Mouse (Mus musculus) heart, adult 18-20 months (tissue): Measurements from ENCODE around the gene Ccdc65. TPM values are rescaled to one million over a fixed set of nuclear protein-coding genes. Genes with fewer than 3 reads are reported as not detected.

Experiments used
- DNase-seq, 2 experiments: peaks; one replicate each; pipeline ENCODE4 v3.0.0; 2021 to 2022; ENCODE audit warnings: mixed read lengths in 1 of 2
- long read RNA-seq, 2 experiments: library from polyadenylated mRNA; stranded (forward); transcript quantifications; one replicate each; pipeline ENCODE4 v2.0.0; 2021
- total RNA-seq, 2 experiments: library from RNA; stranded (reverse); gene quantifications; 2 replicates each; pipeline ENCODE4 v1.2.3; 2021

Gene Ccdc65
- under 1 TPM; 0.67 to 0.72 TPM for total RNA-seq
- long read RNA-seq, experiment 1, result 0 reads
- long read RNA-seq, experiment 2, result 0 reads

DNA sequence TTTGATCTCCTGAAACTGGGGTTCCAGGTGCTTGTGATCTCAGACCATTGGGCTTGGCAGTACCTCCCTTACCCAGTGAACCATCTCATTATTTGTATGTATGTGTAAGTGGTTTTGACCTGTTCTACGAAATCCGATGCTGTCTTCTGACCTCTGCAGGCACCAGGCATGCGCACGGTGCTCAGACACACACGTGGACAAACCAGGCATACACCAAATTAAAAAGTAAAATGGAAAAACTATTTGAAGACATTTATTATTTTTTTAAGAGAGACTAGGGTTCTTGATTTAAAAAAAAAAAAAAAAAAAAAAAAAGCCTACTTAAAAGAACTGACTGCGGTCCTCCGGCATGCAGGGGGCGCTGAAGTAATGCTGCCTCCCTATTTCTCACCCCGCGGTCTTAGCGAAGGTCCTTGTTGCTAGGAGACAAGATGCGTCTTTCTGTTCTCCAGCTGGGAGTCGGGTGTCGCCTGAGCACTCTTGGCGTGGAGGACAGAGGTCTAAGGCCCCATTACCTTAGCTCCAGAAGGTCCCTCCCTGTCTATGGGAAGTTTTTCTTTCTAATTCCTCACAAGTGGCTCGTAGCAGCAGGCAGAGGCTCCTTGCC lies at the start of gene Ccdc65:
Gene Ccdc65, plus strand, starts transcription at position 442 of the 607 bp plus-strand sequence.
- peak; percentile 86 to 90 for DNase-seq

GRCm38 (mm10) chr15:98662198-98662566 lies 45.8 kb upstream of the Ccdc65 start:
- DNase-seq, result no peak

- DNase-seq, result peak; percentile 97 to 98
Observed at GRCm38 (mm10) chr15:98662567-98663545, 45.2 kb upstream of the Ccdc65 start, which contains the start of gene Ddx23. Gene Ddx23, minus strand, starts transcription at chr15:98662894.

DNA sequence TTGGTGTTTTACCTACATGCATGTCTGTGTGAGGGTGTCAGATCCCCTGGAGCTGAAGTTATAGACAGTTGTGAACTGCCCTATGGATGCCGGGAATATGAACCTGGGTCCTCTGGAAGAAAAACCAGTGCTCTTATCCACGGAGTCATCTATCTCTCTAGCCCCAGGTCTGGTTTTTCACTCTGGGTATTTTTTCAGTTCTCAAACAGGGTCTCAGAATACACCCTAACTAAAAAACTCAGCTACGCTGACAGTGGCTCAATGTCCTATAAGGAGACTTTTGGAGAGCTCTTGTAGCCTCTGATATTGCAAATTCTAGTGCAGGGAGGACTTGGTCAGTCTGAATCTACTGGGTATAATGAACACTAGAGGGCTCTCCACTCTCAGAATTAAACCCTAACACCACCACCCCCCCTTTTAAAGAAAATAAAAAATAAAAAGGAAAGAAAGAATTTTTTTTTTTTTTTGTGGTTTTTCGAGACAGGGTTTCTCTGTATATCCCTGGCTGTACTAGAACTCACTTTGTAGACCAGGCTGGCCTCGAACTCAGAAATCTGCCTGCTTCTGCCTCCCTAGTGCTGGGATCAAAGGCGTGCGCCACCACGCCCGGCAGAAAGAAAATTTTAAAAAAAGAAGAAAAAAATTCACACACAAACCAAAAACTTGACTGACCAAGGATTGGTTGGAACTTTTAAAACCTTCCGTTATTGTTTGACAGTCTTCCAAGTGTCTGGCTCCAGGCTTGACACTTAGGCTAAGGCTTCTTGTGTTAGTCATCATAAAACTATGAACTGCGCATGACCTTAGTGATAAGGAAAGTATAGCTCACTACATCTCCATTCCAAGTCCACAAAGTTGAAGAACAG lies 43.7 kb upstream of the Ccdc65 start:
- peak in 1 of 2 experiments; percentile 48 for DNase-seq

DNA sequence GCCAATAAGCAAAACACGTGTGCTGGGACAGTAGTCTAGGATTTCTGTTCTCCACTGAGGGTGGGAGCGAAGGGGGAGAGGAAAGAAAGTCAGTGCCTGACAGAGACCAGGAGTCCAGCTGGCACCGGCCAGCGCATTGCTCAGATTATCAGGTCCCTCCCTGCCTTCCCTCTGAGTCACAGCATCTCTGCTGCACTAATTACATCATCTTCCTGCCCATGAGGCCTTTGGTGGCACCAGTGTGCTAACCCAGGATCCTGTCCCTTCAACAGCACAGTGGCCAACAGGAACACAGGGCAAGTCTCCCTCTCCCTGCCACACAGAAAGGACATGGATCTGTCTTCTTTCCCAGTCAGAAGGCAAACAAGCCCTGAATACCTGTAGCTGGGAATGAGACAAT lies 35.4 kb upstream of the Ccdc65 start:
- peak; percentile 28 to 63 for DNase-seq

GRCm38 (mm10) chr15:98673732-98674131 lies 34.3 kb upstream of the Ccdc65 start:
- no peak for DNase-seq

GRCm38 (mm10) chr15:98674284-98674993 lies 33.6 kb upstream of the Ccdc65 start:
- DNase-seq, result no peak

- no peak for DNase-seq
Observed at GRCm38 (mm10) chr15:98674994-98675545, 32.9 kb upstream of the Ccdc65 start.

DNA sequence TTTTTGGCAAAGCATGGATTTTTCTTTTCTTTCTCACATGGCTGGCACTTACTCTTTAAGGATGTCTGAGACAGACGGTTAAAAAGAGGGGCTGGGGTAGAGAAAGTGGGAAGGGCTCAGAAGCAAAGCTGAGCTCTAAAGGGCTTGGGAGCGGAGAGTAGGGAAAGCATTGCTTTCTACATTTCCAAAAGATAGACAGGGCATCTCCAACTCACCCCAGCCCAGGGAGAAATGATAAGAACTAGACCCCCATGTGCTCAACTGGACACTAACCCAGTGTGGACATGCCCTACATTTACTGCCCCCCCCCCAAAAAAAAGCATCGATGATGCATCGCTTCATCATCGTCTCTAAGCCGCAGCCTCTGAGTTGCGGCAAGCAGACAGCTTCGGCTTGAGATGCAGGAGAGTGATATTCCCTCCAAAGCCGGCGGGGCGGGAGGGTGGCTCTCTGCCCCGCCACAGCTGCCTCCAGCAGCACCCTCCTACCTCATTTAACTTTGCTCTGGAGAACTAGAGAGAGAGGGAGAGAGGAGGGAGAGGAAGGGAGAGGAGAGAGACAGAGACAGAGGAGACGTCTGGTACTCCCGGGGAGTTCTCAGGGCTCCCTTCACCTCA lies 32.3 kb upstream of the Ccdc65 start:
- DNase-seq, result no peak

- peak in 1 of 2 experiments; percentile 29 for DNase-seq
Observed at GRCm38 (mm10) chr15:98676471-98676870, 31.5 kb upstream of the Ccdc65 start.

GRCm38 (mm10) chr15:98676940-98677728 lies 30.9 kb upstream of the Ccdc65 start, which contains the start of gene Rnd1:
Gene Rnd1, minus strand, starts transcription at chr15:98677461.
- DNase-seq, result peak; percentile 89 to 94

DNA sequence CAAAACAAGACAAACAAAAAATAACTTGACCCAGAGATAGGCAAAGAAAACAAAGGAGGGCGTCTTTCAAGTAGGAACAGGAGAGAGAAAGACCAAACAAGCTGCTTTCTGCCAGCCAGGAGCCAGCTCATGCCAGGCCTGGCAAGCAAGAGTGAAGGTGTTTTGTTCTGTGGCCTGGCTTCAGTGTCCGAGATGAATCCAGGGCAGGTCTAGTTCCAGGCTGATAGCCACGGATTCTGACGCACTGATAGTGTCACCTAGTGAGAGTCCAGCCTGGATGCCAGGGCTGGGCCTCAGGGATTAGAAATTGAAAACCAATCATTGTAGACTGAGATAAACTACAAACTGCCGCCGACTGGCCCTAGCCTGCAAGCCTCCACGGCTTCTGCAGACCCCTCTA lies 30.0 kb upstream of the Ccdc65 start:
- no peak for DNase-seq

- no peak for DNase-seq
Observed at GRCm38 (mm10) chr15:98680660-98681059, 27.3 kb upstream of the Ccdc65 start.

DNA sequence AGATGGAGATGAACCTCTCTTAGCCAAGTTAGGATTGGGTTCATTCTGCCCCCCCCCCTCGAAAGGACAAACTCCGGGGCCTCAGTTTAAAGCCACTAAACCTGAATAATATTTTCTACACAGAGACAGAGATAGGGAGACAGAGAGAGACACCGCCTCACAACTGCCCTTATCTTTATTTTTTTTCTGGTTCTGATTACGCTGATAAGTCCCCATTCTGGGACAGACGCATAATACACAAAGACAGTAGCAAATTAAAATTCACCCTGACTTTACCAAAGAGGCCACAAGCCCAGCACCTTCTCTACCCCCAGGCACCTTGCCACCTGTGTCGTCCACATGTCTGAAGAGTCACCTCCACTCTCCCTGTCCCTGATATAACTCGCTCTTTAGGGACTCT lies 26.4 kb upstream of the Ccdc65 start:
- no peak for DNase-seq

GRCm38 (mm10) chr15:98683177-98683576 lies 24.8 kb upstream of the Ccdc65 start:
- no peak for DNase-seq

GRCm38 (mm10) chr15:98683746-98684145 lies 24.3 kb upstream of the Ccdc65 start:
- no peak for DNase-seq

- no peak for DNase-seq
Observed at GRCm38 (mm10) chr15:98685926-98686325, 22.1 kb upstream of the Ccdc65 start.

- DNase-seq, result no peak
Observed at GRCm38 (mm10) chr15:98689682-98690081, 18.3 kb upstream of the Ccdc65 start.

- no peak for DNase-seq
Observed at GRCm38 (mm10) chr15:98691486-98692147, 16.4 kb upstream of the Ccdc65 start.
